Comparison of ENCODE assay signal across 9 mouse cellular contexts in genomic region chr13:107113949-107114690, GRCm38 (mm10).
A peak's percentile ranks its signal among the peaks of the same experiment; 100 is the strongest.
DNase-seq lines count a peak whose midpoint lies in the region; ATAC-seq and TF ChIP-seq lines count a peak whose summit lies in the region.
"Had no signal": no experiment of that assay in that cellular context is flagged by ENCODE, and none has a peak within 500 bp of the region (broad histone marks: within the 10 kb centered on the region; RNA-seq: fewer than 3 reads in every experiment).

No protein-coding gene starts in this region.

- no peak for TF ChIP-seq POLR2A in kidney, adult 2 months (IDR thresholded peaks at IDR 0.05; ENCODE audit: low read depth, low read length)

- no peak overlapping the region for H3K4me3 ChIP-seq in embryonic facial prominence, embryonic 10.5 days
- H3K4me3 ChIP-seq in kidney, adult 2 months (ENCODE audit: insufficient read depth, low read depth, low read length) = no peak overlapping the region
- H3K4me3 ChIP-seq in limb, embryonic 11.5 days (ENCODE audit: low read depth, low read length) = no peak overlapping the region
- H3K4me3 ChIP-seq: embryonic facial prominence, embryonic 15.5 days had no signal

- 66% methylated on average over 22 of the region's 22 CpGs for WGBS in embryonic facial prominence, embryonic 10.5 days
- WGBS in kidney, adult 2 months = 45% methylated on average over 22 of the region's 22 CpGs
- 64% methylated on average over 22 of the region's 22 CpGs for WGBS in limb, embryonic 11.5 days

- no peak overlapping the region for H3K4me2 ChIP-seq in limb, embryonic 11.5 days (ENCODE audit: low read depth, severe bottlenecking)
- H3K4me2 ChIP-seq: embryonic facial prominence, embryonic 15.5 days had no signal

- no peaks in the 10 kb centered on the region for H3K9me3 ChIP-seq in embryonic facial prominence, embryonic 10.5 days
- no peaks in the 10 kb centered on the region for H3K9me3 ChIP-seq in limb, embryonic 11.5 days (ENCODE audit: control insufficient read depth, low read length)
- H3K9me3 ChIP-seq: embryonic facial prominence, embryonic 15.5 days had no signal

- H3K27ac ChIP-seq in embryonic facial prominence, embryonic 10.5 days (replicated peaks) = no peak overlapping the region
- no peak overlapping the region for H3K27ac ChIP-seq in kidney, adult 2 months (ENCODE audit: insufficient read depth, low read depth, low read length)
- no peak overlapping the region for H3K27ac ChIP-seq in limb, embryonic 11.5 days (replicated peaks; ENCODE audit: low read depth, low read length)
- H3K27ac ChIP-seq: embryonic facial prominence, embryonic 15.5 days had no signal

- H3K36me3 ChIP-seq in embryonic facial prominence, embryonic 10.5 days (replicated peaks) = no peaks in the 10 kb centered on the region
- no peaks in the 10 kb centered on the region for H3K36me3 ChIP-seq in kidney, adult 2 months (ENCODE audit: control insufficient read depth, insufficient read depth, low read length)
- H3K36me3 ChIP-seq in limb, embryonic 11.5 days (ENCODE audit: control insufficient read depth, insufficient read depth, low read length) = no peaks in the 10 kb centered on the region
- H3K36me3 ChIP-seq: embryonic facial prominence, embryonic 15.5 days had no signal

- peak; percentile 84 for TF ChIP-seq CTCF in kidney, adult 2 months (conservative IDR thresholded peaks at IDR 0.05; ENCODE audit: insufficient read depth, insufficient read length, low read depth, low read length)

- peak; percentile 80 for DNase-seq in A20 (ENCODE audit: low read depth, low spot score)
- DNase-seq in adrenal gland, postnatal 14 days = peak; percentile 84
- DNase-seq in embryonic facial prominence, embryonic 10.5 days (ENCODE audit: low spot score) = peak; percentile 81
- DNase-seq in gonadal fat pad, adult 2 months (ENCODE audit: low read depth) = peak; percentile 16
- DNase-seq in kidney, adult 2 months = peak; percentile 80
- DNase-seq in limb, embryonic 11.5 days (ENCODE audit: low spot score) = peak; percentile 93
- DNase-seq in monocyte, adult 2 months (ENCODE audit: low read depth in 1 of 2, low spot score in 2 of 2) = peak; percentile 42 to 64
- DNase-seq in spleen, postnatal 14 days (ENCODE audit: low spot score in 2 of 2) = peak; percentile 52 to 73

- no peak for ATAC-seq in limb, embryonic 11.5 days (ENCODE audit: insufficient number of reproducible peaks, low FRiP score, low TSS enrichment, low read depth)

- H3K9ac ChIP-seq in limb, embryonic 11.5 days (ENCODE audit: low read length) = no peak overlapping the region
- H3K9ac ChIP-seq: embryonic facial prominence, embryonic 15.5 days had no signal

- H3K27me3 ChIP-seq in embryonic facial prominence, embryonic 10.5 days (replicated peaks; ENCODE audit: low read depth, poor library complexity, severe bottlenecking) = no peaks in the 10 kb centered on the region
- H3K27me3 ChIP-seq in kidney, adult 2 months (replicated peaks; ENCODE audit: control insufficient read depth, insufficient read depth, low read length) = no peaks in the 10 kb centered on the region
- H3K27me3 ChIP-seq in limb, embryonic 11.5 days (ENCODE audit: control insufficient read depth, insufficient read depth, low read length) = no peaks in the 10 kb centered on the region
- H3K27me3 ChIP-seq: embryonic facial prominence, embryonic 15.5 days had no signal

- H3K4me1 ChIP-seq in embryonic facial prominence, embryonic 10.5 days = no peaks in the 10 kb centered on the region
- no peaks in the 10 kb centered on the region for H3K4me1 ChIP-seq in kidney, adult 2 months (ENCODE audit: control insufficient read depth, insufficient read depth, low read length)
- no peaks in the 10 kb centered on the region for H3K4me1 ChIP-seq in limb, embryonic 11.5 days (ENCODE audit: control insufficient read depth, insufficient read depth, low read length)

Comparison
In these comparisons a context has a peak if more than half of its experiments do, and no peak if none do; other contexts are left out.
1. DNase-seq: peak in every context shown above with its lines; median percentile 93 in limb, embryonic 11.5 days; 84 in adrenal gland, postnatal 14 days; 81 in embryonic facial prominence, embryonic 10.5 days; 80 in A20; 80 in kidney, adult 2 months; 62 in spleen, postnatal 14 days; 53 in monocyte, adult 2 months; 16 in gonadal fat pad, adult 2 months.